Mouse (Mus musculus) testis, postnatal 14 days (tissue): ENCODE measurements around the gene Gm45713.
A peak's percentile ranks its signal among the peaks of the same experiment; 100 is the strongest.
"Not testable (repeated sequence)": the region's sequence is repeated elsewhere in the genome, so short reads cannot be mapped to it uniquely, and the experiment has no call there.

Experiments used
- DNase-seq: peaks from one replicate; pipeline ENCODE4 v3.0.0; 2021; ENCODE audit warnings: low spot score

Gm45713 gene

DNA sequence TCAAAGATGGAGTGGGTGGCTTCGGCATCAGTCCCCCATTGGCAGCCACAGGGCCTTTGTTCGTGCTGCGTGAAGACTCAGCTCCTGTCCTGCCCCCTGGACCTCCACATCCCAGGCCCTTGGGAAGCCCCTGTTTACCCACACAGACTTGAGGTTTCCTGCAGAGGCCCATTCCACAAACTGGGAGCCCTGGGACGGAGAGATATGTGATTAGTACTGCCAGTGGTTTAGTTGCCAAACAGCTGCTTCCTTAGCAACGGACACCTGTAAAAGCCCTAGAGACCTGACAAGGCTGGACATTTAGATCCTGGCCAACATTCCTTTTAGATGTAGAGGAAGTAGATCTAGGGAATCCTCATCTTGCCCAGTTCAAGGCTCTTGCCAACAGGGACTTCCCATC, 5.9 kb upstream of the Gm45713 start:
- no peak for DNase-seq

DNA sequence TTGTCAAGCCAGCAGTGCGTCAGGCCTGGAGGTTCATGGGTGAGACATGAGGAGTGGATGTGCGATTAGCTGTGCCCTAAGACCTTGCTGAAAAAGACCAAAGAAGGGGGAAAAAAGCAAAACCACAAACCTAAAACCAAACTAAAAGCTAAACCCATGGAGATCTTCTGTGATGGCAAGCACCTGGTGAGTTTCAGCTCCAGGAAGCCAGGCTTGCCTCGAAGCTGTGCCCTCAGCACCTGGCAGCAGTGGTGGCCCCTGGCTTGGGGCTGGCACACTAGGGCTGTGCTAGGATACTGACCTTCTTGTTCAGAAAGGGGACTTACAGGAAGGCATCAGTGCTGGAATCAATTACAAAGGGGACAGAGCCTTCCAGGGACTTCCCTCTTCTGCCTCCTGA, 5.3 kb upstream of the Gm45713 start:
- DNase-seq: no peak

DNA sequence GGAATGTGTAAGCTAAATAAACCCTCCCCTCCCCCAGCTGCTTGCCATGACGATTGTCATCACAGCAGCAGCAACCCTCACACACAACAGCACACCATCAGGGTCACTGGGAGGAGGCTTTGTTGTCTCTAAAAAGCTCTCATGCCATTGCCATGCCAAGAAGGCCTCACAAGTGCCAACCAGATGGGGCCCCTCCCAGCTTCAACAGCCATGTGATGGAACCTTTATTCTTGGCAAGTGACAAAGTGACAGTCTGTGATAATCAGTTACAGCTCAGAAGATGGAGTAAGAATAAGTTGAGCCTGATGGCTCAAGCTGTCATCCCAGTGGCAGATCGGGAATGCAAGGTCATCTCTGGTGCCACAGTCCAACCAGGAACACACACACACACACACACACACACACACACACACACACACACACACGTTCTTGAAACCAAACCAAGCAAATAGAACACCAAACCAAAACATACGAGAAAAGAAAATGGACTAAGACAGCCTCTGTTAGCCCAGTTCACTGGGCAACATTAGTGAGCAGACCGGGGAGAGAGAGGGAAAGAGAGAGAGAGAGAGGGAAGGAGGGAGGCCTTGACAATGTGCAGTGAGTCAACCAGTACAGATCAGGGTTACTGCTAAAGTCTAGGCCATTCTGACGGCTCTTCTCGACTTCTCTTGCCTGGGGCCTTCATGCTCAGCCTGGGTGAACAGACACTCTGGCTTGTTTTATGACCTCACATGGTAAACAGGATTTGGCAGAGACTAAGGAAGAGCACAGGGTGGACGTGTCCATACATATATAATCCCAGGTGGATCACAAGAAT, 4.1 kb upstream of the Gm45713 start:
- DNase-seq: no peak

DNA sequence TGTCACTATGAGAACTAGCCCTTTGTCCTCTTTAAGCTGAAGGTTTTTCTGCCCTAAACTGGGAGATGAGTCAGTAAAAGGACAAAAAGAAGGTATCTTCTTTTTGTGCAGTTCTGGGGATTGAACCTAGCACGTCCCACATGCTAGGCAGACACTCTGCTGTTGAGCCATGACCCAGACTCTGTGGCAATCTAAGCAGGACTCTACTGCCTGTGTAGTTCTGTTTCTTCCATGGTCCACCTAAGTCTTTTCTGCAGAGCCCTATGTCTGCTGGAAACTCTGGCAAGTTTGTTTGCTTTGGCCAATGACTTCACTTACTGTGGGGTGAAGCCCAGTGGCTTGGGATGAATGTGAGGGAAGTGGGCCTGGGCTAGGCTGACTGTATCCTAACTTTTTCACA, 2.4 kb upstream of the Gm45713 start:
- no peak for DNase-seq

DNA sequence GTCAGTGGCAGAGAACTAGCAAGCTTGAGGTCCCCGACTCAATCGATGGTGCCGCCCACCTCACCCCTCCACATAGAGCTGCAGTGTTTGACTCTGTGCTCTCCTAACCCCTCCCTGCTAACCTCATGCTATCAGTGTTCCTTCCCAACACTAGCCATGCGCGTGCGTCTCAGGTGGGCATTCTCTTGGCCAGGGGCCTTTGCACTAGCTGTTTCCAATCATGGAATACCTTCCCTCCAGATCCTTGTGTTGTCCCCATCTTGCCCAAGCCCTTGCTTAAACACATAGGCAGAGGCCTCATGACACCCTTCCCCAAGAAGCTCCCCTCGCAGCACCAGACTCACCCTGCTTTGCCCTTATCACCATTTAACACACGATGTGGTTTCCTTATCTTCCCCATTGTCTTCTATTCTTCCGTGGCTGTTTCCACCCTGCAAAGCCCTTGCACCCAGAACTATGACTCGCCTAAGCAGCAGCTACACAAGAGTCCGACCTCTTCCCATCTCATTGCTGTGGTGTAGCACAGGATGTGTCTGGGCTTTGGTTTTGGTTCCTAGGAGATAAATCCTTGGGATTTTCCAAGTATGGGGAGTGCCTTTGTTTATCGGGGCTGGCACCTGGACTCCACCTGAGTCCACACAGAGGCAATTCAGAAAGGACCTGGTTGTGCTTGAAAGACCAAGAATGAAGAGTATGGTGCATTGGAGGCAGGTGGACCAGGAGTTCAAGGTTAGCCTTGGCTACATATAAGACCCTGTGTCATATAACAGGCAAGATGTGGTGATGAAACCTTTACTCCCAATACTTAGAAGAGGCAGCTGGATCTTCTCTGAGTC, 1.4 kb upstream of the Gm45713 start:
- DNase-seq: no peak

DNA sequence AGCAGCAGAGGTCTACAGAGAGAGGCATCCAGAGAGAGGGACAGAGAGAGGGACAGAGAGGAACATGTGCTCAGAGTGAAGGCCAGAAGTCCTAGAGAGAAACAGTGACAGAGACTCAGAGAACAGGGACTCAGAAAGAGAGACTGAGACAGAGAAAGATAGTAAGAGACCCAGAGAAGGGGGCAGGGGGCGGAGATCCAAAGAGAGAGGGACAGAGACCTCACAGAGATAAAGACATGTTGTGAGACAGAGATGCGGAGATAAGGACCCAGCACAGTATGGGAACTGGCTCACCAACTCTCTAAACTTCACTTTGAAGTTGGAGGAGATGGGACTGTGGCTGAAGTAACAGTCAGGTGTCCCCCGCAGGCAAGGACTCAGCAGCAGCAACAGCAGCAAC, 661 bp downstream of the Gm45713 start:
- no peak for DNase-seq

DNA sequence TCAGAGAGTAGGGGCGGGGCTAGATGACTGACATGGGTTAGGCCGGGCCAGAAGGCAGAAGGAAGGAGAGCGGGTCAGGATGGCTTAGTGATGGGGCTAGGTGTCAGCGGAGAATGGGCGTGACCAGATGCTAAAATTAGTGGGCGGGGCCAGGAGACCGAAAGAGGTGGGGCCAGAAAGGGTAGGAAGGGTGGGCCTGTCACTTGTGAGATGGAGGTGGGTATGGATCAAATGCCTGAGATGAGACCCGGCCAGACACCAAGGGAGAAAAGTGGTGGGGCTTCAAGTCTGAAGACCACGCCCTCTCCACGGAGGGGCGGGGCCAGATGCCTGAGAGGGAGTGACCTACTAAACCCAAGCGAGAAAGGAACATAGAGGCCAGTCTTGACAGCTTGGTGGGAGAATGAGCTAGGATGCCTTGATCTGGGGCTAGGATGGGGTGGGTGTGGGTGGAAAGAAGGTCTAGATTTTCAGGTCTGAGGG, 1.4 kb downstream of the Gm45713 start:
- DNase-seq: peak; percentile 64

DNA sequence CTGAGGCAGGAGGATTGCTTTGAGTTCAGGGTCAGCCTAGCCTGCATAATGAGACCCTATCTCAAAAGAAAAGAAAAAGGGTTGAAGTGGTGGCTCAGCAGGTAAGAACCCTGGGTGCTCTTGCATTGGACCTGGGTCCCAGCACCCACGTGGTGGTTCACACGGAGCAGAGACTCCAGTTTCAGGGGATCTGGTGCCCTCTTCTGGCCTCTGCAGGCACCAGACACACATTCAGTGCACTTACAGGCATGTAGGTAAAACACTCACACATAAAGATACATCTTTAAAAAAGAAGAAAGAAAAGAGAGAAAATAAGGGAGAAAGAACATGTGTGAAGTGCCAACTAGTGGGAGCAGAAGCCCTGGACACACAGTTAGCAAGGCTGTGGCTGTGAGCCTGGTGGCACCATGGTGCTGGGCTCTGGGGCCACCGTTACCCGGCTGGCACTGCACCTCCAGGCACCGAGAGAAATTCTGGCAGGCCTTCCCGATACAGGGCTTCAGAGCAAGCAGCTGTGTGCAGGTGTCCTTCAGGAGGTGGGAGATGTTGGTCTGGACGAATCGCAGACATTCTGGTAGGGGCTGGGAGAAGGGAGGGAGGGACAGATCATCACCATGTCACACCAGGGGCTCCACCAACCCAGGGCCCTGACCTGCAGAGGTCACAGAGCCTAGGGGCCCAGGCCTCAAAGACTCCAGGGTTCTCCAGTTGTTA, 2.4 kb downstream of the Gm45713 start:
- DNase-seq: no peak

DNA sequence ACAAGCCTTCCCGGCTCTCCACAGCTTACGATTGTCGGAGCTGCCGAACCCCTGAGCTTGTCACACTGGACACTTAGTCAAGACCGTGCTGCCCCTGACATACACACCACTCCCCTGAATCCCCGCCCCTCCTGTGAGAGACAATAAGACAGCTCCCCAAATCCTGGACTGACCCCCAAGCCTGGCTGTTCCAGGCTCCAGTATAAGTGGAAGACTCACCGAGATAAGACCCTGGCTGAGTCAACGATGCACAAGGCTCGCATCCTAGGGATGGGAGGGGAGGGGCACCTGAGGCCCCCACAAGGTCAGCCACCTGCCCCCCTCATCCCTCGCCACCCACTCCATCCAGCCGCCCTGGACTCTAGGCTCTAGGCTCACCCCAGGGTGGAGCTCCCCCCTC, 4.2 kb downstream of the Gm45713 start:
- DNase-seq: no peak

DNA sequence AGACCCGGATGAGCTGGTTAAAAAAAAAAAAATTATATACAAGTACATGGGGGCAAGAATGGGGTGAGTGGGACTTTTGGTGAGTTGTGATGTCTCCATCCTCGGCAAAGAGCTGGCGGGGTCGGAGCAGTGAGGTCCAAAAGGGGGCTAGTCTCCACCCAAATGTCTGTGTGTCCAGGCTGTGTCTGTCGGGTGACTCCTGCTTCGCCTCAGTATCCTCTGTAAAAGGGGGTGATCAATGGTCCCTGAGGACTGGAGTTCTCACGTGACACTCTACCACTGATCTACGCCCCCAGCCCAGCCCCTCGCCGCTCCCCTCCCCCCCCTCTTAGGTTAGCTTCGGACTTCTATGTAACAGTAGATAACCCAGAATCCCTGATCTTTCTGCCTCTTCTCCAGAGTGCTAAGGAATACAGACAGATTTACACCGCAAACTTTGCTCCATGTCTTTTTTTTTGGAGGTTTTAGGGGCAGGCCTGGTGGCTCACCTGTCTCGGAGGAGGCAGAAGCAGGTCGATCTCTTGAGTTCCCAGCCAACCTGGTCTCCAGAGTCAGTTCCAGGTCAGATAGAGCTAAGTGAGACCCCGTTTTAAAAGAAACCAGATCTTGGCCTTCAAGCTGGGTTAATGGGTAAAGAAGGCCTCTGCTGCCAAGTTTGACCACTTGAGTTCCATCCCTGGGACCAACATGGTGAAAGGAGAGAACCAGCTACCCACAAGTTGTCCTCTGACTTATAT, 6.1 kb downstream of the Gm45713 start:
- DNase-seq: no peak

DNA sequence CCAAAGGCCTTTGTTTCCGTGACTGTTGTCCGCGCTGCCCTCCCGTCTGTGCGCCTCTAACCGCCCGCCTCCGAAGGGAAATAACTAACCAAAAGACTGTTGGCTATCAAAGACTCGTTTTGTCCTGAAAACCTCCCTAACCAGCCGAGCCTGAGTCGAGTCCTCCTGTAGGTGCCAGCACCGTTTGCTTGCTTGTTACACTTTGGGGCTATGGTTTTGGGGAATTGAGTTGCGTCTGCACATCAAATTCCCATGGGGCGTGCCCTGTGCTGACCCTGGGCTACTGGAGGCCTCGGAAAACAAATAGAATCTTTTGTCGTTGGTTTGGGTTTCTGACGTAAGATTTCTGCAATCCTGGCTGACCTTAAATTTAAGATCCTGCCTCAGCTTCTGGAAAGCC, 6.7 kb downstream of the Gm45713 start:
- peak; percentile 66 for DNase-seq

DNA sequence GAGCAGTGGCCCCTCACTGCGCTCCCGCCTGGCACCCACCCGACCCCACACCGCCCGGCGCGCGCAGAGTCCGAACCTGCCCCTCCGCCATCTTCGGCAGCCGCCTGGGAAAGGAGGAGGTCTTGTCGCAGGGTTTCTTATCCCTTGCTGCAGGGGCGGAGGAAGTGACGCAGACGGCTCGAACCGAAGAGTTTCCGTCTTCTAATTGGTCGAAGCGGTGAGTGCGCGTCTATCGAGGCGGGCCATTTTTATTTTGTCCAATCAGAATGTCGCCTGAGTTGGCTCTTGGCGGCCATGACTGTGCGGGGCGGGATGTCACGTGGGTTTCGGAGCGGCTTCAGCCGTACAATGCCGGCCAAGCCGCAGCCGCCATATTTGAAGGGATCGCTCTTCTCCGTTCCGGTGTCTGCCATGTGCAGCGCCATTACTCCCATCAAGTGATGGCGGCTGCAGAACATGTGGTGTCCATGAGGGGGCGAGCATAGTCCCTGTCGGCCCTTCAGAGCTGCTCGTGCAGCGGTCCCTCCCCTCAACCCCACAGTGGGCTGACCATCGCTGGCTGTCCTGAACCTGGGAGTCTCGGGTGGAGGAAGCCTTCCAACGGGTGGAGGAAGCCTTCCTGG, 7.3 kb downstream of the Gm45713 start, which contains the start of gene Rpl13a:
Gene Rpl13a, minus strand, starts transcription at position 138 of the 623 bp plus-strand sequence.
- peak; percentile 99 for DNase-seq

DNA sequence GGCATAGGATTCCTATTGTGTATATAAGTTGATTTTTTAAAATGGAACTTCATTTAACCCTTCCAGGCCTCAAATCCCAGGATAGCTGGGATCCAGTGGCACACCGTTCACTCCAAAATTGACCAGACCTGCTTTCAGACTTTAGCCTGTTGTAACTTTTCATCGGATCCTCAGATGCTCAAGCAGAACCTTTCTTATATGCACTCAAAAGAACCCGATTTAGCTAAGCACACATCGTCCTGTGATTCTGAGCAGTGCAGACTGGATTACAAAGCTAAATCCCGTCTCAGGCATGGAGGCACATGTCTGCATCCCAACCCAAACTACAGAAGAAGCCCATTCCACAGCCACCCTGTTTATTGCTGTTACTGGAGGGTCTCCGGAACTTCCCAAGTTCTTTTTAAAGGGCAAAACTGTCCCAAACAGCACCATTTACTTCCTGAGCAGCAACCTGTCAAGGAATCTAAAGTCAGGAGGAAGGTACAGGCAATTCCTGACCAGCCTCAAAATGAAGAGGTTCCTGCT, 8.3 kb downstream of the Gm45713 start:
- no peak for DNase-seq

DNA sequence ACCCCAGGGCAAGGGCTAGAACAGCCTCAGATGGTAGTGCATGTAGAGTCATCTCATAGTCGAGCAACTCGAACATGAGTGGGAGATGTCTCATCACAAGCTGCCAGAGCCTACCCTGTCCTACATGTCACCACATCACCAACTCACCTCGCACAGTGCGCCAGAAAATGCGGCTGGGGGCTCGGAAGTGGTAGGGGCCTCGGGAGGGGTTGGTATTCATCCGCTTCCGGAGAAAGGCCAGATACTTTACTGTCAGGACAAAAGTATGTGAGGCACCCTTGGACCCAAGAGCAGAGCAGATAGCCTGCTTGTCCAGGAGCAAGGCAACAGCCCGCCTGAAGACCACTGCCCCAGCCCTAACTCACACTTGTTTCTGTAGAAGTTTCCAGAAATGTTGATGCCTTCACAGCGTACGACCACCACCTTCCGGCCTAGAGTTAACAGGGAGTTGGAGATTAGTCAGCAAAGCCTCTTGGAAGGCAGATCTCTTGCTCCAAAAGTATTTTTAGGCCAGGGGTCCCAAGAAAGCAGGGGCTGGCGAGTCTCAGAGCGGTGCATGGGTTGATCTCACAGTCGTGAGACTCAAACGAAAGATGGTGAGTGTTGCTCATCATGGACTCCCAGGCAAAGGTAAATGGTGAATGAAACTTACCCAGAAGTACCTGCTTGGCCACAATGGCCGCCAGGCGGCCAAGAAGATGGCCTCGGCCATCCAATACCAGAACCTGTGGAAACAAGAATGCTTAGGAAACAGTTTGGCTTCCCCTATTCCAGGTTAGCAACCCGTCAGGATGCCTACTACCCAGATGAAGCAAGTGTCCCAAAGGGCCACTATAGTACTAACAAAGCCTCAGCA, 9.0 kb downstream of the Gm45713 start:
- no peak for DNase-seq

DNA sequence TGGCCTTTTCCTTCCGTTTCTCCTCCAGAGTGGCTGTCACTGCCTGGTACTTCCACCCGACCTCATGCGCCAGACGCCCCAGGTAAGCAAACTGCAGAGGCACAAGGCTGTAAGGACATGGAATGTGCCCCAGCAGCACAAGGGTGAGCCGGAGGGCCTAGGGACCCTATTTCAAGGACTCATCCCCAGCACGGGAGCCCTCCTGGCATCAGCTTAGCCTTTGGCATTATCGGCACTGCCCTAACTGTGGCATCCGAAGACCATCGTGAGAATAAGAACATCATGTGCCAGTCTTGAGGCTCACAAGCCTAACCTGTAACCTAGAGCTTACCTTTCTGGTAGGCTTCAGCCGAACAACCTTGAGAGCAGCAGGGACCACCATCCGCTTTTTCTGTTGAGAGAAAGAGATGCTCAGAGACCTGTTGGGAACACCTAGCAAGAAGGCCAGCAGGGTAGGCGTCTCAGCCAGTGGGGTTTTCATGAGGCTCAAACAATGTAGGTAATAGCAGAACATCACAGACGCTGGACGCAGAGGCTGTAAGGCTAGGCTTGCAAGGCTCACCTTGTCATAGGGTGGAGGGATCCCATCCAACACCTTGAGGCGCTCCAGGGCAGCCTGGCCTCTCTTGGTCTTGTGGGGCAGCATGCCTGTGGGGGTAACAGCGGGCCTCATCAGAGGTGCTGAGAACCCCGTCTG, 9.7 kb downstream of the Gm45713 start:
- DNase-seq: no peak

DNA sequence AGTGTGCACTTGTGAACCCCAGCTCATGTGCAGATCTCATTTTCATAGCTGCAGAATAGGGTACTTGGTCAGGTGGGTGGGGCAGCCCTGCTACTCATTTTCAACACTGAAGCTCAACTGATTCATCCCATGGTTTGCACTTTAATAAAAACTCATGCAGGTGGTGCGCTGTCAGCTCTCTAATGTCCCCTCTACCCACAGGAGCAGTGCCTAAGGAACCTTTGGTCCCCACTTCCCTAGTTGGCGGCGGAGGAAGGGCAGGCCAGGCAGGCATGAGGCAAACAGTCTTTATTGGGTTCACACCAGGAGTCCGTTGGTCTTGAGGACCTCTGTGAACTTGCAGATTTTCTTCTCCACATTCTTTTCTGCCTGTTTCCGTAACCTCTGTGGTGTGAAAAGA, 10.4 kb downstream of the Gm45713 start:
- not testable (repeated sequence) for DNase-seq

DNA sequence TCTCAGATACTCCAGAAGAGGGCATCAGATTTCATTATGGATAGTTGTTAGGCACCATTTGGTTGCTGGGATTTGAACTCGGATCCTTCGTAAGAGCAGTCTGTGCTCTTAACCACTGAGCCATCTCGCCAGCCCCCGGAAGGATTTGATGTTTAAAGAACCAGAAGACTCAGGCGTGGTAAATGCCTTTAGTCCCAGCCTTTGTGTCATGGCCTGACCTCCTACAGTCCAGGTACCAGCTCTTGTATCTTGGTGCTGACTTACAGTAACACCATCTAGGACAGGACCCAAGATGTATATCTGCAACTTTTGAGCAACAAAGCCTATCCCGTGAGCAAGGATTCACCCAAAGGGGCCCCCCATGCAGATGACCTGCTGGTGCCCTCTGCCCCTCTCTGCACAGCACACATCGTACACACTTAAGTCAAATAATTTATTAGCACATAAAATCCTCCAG, 10.9 kb downstream of the Gm45713 start:
- DNase-seq: no peak

DNA sequence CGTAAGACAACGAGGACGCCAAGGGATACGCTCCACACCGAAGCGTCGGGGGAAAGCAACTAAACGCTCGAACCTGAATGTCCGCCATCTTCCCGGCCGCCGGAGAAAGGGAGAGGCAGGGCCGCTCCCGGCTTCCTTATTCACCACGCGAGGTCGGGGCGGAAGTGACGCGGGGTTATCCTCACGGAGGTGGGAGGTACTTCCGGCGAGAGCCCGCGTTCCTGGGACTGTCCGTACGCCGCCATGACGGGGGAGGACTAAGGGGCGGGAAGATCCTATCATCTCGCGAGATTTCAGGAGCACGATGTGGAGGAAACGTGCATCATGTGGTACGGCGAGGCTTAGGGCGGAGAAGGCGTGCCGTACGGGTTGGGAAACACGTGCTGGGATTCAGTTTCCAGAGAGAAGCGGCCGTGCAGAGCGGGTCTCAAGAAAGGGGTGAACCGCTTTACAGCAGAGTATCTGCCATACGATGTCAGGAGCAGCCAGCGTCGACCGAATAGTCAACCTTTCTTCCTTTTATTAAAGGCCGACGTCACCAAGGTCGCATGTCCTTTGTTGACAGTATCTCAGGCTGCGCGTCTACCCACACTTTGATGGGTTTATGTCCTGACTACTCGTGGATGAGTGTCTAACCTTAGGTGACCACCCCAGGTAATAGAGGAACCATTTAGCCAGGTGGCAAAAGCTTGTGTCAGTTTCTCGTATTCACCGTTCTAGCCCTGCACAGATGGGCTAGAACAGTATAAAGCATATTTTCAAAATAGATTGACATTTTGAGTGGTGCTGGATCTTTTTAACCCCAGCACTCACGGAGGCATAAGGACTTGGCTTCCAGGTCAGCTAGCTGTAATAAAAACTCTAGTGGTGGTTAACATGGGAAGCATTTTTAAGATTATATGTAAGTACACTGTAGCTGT, 11.5 kb downstream of the Gm45713 start, which contains the start of gene Rps11:
Gene Rps11, minus strand, starts transcription at position 216 of the 920 bp plus-strand sequence.
- peak; percentile 99 for DNase-seq
